ENCODE assay signal across 13 mouse cellular contexts in genomic region chr11:69388680-69389079, GRCm38 (mm10).
"Had no signal": no experiment of that assay in that cellular context is flagged by ENCODE, and none has a peak within 500 bp of the region (broad histone marks: within the 10 kb centered on the region; RNA-seq: fewer than 3 reads in every experiment).

No protein-coding gene starts in this region.

- H3K36me3 ChIP-seq: midbrain, embryonic 15.5 days had no signal

- H3K4me1 ChIP-seq: neural tube, embryonic 12.5 days had no signal

- H3K9ac ChIP-seq: kidney, embryonic 15.5 days; limb, embryonic 13.5 days; liver, embryonic 14.5 days; midbrain, embryonic 15.5 days; neural tube, embryonic 12.5 days had no signal

- H3K4me3 ChIP-seq: kidney, embryonic 15.5 days; limb, embryonic 13.5 days; midbrain, embryonic 10.5 days; midbrain, embryonic 15.5 days; neural tube, embryonic 12.5 days had no signal

- H3K4me2 ChIP-seq: kidney, embryonic 15.5 days; limb, embryonic 13.5 days; midbrain, embryonic 15.5 days; neural tube, embryonic 12.5 days had no signal

- ATAC-seq: midbrain, embryonic 15.5 days had no signal

- H3K27ac ChIP-seq: kidney, embryonic 15.5 days; limb, embryonic 13.5 days; liver, embryonic 14.5 days; midbrain, embryonic 10.5 days; midbrain, embryonic 15.5 days; neural tube, embryonic 12.5 days had no signal

- DNase-seq: kidney, adult 2 months; kidney, postnatal 36 days; lung, adult 18-20 months; lung, postnatal 10 days; lung, postnatal 4 days; thymus, adult 2 months; thymus, postnatal 25 days had no signal

- H3K9me3 ChIP-seq: kidney, embryonic 15.5 days; limb, embryonic 13.5 days; midbrain, embryonic 10.5 days; midbrain, embryonic 15.5 days; neural tube, embryonic 12.5 days had no signal

- H3K27me3 ChIP-seq: kidney, embryonic 15.5 days; limb, embryonic 13.5 days; midbrain, embryonic 15.5 days; neural tube, embryonic 12.5 days had no signal
